Mouse (Mus musculus) gastrocnemius, adult 18-20 months (tissue): ENCODE measurements at regions not wholly inside any gene's neighbourhood (a gene's known extent, or its start where the extent isn't known, plus 50 kb on each side); places are given as distances from the start of the nearest gene placed in this dataset.
A peak's percentile ranks its signal among the peaks of the same experiment; 100 is the strongest.

Source experiments
- DNase-seq: peaks from one replicate; pipeline ENCODE4 v3.0.0; 2021; ENCODE audit warnings: low spot score

DNA sequence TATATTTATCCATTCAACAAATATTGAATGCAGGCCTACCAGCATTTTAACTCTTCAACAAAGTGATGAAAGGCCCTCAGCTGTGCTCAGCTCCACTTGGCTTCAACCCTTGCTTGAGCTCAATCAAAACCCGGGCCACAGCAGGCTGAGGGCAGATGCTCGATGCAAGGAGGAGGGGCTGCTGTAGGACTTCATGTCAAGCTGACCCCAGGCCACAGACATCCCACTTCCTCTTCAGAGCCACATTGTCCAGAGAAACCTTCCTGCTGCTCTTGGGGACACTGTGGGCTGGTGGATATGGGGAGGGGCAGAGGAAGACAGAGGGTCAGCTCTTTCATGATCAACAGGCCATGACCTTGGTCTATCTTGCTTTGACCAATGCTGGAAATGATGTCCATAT, 299.7 kb downstream of the Bcl11a start:
- no peak for DNase-seq

DNA sequence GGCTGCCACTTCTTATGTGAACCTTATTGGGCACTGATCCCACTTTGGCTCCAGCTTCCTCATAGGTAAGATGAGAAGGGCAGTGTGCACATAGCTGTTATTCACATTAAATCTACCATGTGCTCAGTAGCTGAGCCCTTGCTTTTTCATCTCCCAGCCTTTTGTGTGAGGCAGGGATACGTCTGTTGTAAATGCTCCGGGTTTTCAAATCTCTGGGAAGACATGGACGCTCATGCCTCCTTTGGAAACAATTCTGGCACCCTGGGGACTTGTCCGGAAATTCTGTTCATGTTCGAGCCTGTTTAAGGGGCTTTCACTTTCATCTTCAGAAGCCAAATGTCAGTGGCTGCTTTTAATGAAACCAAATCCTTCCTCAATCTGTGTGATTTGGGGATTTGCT, 312.7 kb downstream of the Bcl11a start:
- DNase-seq, result peak; percentile 7

DNA sequence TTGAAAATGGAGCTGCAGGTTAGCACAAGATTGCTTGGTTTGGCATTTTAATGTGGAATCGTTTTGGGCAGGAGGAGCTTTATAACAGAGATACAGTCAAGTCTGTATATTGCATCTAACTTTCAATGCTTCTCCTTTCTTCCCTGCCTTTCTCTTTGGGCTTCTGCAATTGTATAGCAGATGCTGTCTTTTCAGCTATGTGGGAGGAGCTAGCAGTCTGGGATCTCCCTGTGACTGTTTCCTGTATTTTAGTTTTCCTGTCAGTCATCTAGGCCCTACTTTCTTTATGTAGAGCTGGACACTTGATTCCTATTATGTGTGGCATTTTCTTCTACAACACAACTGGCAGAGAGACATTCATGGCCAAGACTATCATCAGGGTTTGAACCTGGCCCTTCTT, 313.5 kb downstream of the Bcl11a start:
- no peak for DNase-seq

DNA sequence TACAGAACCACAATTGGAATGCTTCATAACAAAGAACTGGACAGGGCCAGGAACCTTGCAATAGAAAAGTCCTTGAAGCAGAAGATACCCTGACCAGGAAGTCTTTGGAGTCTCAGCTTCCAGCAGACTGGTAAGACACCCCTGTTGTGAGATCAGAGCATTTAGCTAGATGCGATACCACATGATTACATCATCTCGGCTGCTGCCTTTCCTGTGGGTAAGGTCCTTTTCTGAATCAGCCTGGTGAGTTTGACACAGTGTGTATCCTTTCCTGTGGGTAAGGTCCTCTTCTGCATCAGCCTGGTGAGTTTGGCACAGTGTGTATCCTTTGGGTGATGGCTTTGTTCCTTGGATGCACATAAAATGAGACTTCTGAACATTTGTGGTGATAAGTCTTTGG, 317.6 kb downstream of the Bcl11a start:
- no peak for DNase-seq

DNA sequence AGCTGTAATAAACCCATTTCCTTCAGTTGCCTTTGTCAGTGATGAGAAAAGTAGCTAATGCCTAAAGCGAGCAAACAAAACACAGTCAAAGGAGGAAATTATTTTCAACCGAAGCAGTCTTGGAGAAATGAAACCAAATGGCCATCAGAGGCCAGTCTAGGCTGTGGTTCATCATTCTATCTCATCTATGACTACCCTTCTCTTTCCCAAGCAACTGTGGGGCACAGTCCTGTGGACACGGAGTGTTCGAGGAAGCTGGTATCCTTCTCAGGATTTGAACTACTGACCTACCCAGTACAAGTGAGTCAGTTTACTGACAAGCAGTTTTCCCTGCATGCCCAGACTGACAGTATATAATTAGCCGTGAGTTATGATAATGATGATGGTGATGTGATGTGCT, 319.1 kb downstream of the Bcl11a start:
- DNase-seq, result no peak

DNA sequence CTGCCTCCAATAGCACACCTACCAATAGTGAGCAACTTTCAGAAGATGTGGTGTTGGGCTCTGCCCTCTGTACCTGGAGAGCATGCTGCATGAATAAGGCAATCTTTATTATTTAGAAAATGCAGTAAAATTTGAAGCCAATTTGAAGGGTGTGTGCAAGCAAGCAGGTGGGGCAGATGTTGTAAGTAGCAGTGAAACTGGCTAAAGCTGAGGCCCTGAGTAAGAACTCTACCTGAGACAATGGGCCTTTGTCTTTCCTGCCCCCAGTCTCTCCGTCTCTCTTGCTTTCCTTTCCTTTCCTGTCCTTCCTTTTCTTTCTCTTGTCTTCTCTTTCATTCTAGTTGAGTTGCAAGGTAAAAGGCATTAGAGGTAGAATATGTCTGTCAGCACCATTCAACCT, 319.9 kb downstream of the Bcl11a start:
- no peak for DNase-seq

DNA sequence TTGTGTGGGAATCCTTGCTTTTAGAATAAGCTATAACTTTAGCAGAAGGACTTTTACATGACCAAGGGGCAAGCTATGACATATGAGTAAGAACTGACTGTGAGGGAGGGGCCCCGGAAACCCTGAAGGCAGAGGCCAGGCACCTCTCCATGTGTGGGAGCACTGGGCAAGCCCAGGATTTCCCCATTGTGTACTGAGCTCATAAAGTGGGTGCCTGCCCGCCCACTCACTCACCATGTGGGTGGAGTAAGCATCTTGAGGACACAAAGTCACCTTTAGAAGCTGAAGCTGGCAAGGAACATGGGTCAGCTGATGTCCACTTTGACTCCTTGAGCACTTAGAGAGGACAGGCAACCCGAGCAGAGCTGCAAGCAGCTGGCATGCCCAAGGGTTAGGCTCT, 323.3 kb downstream of the Bcl11a start:
- no peak for DNase-seq

DNA sequence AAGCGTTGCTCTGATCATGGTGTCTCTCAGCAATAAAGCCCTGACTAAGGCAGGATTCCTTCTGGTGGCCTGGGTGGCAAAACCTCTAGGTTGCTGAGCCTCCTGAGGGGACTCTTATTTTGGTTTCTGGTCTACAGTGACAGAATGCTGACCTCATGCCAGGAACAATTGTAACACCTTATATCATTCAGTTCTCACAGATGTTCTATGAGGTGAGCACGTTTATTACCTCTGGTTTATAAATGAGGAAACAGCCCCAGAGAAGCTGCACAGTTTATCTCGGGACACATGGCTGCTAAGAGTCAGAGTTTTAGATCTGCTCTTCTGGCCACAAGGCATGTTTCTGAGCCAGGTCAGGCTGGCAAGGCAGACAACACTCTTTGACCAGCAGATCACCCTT, 324.3 kb downstream of the Bcl11a start:
- no peak for DNase-seq

DNA sequence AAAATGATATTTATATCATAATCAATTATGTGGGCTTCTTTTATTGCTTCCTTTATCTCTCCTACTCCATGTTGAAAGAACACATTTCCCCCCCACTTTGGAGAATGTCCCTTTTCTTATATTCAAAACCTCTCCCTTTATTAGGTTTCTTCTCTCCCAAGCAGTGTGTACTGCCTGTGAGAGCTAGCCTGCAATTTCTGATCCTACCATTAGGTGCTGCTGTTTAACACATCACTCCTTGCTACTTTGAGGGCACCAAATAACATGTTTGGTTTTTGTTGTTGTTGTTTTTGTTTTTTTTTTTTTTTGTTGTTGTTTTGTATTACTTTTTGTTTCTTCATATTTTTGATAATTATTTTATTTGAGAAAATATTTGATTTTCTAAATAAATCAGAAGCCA, 336.9 kb downstream of the Bcl11a start:
- peak; percentile 15 for DNase-seq

DNA sequence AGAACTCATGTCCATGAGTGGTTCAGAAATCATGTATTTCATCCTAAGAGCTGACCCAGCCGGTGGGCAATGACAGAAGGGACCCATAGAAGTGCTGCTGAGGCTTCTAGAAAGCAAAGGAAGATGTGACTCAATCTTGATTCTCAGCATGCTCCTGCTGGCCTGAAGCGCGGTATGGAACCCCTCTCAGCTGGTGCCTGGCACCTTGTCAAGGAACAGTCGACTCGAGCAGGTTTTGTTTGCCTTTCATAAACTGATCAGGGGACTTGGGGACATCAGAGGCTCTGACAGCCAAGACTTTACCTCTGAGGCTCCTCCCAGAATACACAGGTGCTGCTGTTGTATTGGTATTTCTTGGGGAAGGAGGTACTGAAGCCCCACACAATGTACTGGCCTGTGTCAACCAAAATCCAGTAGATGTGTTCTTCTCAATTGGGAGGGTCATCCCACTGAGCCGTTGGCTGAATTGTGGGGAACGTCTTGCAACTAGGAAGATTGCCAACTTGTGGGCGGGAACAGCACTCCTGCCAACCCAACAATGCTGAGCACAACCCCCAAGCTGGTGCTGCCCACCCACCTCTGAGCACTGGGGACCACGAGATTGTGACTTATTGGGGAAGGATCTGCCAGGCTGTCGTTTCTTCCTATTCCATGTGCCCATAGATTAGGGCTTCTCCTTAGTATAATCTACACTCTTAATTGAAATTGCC, 344.4 kb downstream of the Bcl11a start:
- no peak for DNase-seq

DNA sequence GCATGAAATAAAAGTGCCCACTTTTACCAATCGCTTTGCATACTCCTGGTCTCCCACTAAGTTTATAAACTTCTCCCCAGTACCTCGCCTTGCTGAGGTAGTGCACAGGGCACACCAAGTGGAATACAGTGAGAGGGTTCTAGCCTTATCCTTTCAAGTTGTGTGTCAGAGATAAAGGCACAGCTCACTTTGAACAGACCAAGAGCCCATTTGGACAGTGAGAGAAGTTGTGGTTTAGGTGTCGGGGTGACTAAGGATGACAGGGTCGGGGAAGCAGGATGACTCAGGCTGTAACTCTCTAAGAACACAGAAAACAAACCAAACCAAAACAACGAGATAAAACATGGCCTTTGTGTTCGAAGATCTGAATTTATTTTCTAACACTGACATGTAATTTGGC, 345.4 kb downstream of the Bcl11a start:
- DNase-seq, result no peak

DNA sequence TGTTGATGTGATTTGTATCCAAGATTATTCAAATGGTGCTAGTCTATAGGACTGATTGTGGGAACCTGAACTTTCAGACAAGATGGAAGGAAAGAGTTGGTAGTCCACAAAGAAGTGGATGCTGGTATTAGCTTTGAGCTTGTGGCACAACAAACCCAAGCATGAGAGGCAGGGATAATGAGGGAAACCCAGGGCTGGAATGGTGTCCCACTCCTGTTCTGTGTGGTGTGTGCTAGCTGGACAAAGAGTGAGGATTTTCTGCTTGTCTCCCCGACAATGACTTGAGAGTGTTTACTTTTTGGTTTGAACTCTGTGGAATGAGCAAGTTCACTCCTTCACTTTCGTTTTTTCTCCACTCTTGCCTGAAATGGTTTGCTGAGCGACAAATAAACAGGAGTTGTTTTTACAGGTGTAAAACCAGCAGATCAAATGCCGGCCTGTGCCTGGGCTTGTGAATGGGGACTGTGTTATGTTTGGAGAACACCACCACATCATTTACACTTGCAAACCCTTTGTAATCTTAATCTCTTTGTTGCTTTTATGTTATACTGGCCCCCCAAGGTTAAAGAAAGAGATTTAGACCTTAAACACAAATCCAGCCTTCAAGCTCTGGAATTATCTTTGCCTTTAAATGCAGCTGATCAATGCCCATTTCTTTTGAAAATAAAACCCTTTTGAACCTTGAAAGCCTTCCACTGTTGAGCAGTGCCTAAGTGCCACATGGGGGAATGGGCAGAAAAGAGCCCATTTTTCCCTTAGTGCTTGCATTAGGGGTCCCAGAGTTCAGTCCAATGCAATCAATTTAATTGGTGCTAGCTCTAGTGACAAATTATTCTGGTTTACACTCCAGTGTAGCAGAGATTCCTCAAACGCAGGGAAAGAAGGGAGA, 349.4 kb downstream of the Bcl11a start:
- no peak for DNase-seq

DNA sequence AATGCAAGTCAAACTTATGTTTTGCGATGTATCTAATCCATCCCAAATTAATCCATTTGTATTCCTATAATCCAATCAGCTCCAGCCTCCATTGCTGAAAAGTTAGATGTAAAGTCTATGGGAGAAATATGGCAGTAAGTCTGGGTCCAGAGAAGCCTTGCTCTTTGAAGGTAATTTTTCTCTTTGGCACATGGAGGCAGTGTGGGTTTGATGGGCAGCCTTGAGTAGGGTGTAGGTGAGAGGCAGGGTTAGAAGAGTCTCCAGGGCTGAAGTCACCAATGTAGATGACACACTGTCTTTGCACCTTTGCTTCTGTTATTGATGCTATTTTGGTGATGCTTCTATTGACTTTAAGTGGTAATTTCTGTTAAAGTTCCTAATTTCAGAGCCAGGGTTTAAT, 370.8 kb downstream of the Bcl11a start:
- DNase-seq, result no peak

DNA sequence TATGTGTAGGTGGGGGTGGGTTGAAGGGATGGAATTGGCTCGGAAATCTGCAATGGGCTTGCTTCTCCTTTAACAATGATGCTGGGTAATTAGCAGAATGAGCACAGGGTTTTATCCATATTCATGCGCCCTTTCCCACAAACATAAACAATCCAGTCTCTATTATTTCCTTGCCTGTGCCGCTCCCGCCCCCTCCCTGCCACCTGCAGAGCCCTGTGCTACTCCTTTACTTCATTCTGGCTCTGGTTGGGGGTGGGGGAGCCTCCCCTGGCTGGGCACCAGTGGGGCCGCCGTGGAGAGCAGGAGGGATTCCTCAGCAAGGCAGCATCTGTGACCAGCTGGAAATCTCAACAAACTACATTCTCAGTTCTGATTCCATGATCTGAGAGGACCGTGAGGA, 374.4 kb downstream of the Bcl11a start:
- no peak for DNase-seq

DNA sequence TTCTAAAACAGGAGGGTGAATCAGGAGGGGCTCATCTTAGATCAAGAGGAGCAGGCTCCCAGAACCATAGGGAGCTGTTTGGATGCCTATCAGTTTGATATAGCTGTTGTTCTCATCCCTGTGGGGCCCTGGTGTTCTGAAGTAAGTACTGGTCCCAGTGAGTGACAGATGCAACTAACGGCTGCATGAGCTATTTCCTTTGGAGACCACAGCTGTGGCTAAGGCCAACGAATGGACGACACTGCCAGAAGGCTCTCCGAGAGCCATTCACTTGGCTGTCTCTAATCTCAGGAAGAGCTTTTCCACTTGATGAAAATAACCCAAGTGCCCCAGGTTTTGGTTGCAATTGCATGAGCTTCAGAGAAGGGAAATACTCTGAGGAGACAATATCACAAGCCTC, 386.8 kb downstream of the Bcl11a start:
- no peak for DNase-seq

DNA sequence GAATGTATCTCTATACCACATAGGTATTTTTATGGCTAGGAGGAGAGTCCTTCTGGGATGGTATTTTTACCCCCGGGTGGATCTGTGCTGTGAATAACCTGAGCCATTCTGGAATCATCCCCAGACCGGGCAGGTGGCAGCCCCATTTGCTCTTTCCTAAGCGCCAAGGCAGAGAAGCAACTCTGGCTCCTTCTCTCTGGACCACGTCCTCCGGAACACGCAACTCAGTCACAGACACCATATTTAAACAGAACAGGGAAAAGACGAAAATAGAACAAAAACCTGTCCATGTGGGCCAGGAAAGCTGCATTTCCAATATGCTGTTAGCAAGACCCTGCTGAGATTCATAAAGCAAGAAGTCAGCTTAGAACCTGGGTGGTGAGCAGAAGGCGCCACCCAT, 389.6 kb downstream of the Bcl11a start:
- DNase-seq, result peak; percentile 55

DNA sequence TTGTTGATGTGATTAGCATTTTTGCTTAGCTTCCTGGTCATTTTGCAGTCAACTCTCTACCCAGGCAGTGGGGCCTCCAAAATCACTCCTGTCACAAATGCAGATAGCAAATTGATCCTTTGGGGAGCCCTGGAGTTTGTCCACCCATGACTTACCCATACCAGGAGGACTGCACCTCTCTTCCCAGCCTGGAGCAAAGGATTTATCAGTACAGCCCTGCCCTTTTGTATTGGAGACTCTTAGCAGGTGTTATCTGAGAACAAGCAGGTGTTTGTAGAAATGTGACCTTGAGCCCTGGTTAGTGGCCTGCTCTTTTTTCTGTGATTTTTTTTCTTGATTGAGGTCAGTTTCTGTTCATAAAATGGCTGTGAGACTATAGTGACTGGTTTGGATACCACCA, 392.6 kb downstream of the Bcl11a start:
- DNase-seq, result no peak

DNA sequence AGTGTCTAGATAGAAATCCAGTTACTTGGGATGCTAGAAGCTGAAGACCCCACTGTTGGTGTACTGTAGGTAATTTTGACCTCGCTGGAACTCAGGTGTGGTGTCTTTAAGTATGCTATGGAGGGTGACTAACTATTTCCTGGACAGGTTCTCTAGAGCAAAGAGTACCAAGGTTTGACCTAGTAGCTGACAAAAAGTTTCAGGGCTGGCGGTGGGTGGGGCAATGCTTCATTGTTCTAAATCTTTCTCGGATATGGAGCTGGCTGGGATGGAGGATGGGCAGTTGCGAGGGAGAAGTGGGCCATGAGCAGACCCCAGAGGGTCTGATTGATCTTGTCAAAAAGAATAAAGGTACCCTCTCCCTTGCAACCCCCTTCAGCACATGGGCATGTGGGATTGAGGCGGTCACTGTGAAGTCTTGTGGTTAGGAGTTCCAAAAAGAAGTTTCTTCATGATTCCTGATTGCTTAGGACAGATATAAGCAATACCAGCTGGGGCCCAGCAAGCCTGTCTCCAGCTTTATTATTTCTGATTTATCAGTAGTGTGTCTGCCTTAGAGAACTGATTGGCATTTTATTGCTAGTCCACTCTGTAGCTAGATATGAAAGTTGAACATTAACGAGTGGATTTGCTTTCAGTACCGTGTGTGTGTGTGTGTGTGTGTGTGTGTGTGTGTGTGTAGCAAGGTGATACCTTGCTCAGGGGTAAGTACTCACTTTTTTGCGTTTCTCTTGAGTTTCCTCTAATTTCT, 394.9 kb downstream of the Bcl11a start:
- no peak for DNase-seq

DNA sequence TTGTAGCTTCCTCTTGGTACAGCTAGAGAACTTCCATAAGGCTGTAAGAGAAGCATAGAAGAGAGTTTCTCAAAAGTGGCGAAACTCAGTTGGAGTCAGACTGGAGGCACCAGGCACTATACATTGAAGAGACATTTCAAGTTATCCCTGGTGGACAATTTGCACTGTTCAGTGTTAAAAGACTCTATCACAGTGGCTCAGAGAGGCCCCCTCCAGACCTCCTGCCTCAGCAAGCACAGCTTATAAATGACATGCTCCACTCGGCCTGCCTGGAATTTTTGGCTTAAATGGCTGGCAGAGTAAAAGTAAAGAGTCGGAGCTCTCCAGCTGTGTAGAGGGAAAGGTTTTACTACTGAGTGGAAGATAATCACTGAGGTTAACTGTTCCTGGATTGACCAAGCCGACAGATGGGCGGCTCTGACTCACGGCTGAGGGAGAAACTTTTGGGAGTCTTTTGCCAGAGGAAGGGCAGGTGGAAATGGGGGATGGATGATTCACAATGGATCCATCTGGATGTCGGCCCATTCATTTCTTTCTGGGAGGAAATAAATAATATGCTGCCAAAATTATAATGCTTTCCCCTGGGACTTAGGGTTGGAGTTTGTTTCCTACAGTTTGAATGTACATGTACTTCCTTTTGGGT, 395.6 kb downstream of the Bcl11a start:
- no peak for DNase-seq

DNA sequence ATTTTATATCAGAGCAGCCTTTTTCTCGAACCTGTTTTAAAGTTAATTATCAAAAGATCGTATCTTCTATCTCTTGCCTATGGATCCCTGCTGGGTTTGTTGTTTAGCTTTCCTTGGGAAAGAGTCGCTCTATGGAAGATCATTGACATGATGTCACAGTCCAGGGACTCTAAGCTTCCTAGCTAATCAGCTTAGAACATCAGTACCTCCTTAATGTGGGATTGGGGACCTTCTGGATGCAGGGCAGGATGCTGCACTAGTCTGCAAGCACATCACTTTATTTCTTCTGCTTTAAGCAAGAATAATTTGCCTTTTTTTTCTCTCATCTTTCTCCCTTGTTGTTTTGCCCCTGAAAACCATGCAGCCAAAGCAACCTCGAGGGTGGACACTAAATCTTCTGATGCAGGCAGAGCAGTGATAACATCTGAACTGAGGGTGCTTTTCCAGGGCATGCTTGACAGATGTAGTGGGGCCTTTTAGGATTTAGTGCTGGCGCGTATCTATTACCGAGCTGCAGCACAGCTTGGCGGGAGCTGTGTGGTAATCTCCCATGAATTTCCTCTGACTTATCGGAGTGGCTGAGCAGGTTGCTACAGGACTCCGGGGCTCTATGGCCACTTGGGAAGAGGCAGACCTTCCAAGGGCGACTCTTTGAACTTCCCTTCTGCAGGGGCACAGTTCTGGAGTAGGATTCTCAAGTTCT, 425.0 kb downstream of the Bcl11a start:
- no peak for DNase-seq

DNA sequence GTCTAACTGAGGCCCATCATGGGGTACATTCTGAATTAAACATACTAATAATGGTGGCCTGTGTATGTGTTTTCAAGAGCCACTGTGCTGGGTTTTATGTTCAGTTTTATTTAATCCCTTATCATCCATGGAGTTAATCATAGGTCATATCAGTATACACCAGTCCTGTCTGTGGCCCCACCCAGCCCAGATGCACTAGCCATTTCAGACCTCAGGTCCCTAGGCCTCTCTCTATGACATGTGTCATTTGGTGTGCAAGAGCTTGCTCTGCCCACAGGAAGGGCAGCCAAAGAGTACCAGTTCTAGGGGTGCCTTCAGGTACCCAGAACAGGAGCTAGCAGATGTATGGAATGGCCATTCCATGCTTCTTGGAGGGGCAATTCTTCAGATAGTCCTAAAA, 437.7 kb downstream of the Bcl11a start:
- no peak for DNase-seq
